Mouse (Mus musculus) neural tube, embryonic 14.5 days (tissue): ENCODE data around the gene Foxc2. TPM values are rescaled to one million over a fixed set of nuclear protein-coding genes. Genes with fewer than 3 reads are reported as not detected.

Source experiments
- ATAC-seq: fragments of 200-750 bp; cut with Nextera tagmentation; 2 replicates; pipeline ENCODE4 v1.8.0; 2017; ENCODE audit warnings: low read depth, mild to moderate bottlenecking, moderate TSS enrichment, moderate library complexity
- H3K27ac ChIP-seq: fragments of 300-500 bp; sonication (generic); 2 replicates; pipeline ENCODE4 v1.5.1; 2014; ENCODE audit warnings: low read depth, mild to moderate bottlenecking, control low read depth, low read length, moderate library complexity, mixed read lengths
- H3K27me3 ChIP-seq: fragments of 300-500 bp; sonication (generic); 2 replicates; pipeline ENCODE4 v1.6.1; 2014; ENCODE audit warnings: low read length; ENCODE audit not compliant: control insufficient read depth, insufficient read depth
- H3K36me3 ChIP-seq: fragments of 300-500 bp; sonication (generic); 2 replicates; pipeline ENCODE4 v1.6.1; 2014; ENCODE audit warnings: low read length, mixed read lengths; ENCODE audit not compliant: control insufficient read depth, insufficient read depth
- H3K4me1 ChIP-seq: fragments of 300-500 bp; sonication (generic); 2 replicates; pipeline ENCODE4 v1.6.1; 2014; ENCODE audit warnings: low read length; ENCODE audit not compliant: control insufficient read depth, insufficient read depth
- H3K4me2 ChIP-seq: fragments of 300-500 bp; sonication (generic); 2 replicates; pipeline ENCODE4 v1.6.1; 2014; ENCODE audit warnings: mild to moderate bottlenecking, low read depth, low read length, control low read depth
- H3K4me3 ChIP-seq: fragments of 300-500 bp; sonication (generic); 2 replicates; pipeline ENCODE4 v1.5.1; 2014; ENCODE audit warnings: low read depth, low read length, control low read depth, mixed read lengths
- H3K9ac ChIP-seq: fragments of 300-500 bp; sonication (generic); replicated peaks from 2 replicates; pipeline ENCODE4 v1.6.1; 2014; ENCODE audit warnings: low read depth, mild to moderate bottlenecking, control low read depth, low read length, mixed read lengths
- H3K9me3 ChIP-seq: fragments of 300-500 bp; sonication (generic); 2 replicates; pipeline ENCODE4 v1.6.1; 2016; ENCODE audit warnings: low read length; ENCODE audit not compliant: control insufficient read depth
- WGBS: fragments of 180-500 bp; shearing (Covaris S2); extraction: QIAGEN DNeasy Blood & Tissue Kit; methylation state at CpG from one replicate; pipeline ENCODE4 v1.1.7; 2014; 5-methylcytosine and 5-hydroxymethylcytosine counted together
- polyA plus RNA-seq: library from polyadenylated mRNA; unstranded; fragments of >200 nt; fragmentation: Nextera tagmentation; extraction: Ambion mirVana; gene quantifications from 2 replicates; pipeline ENCODE4 v1.2.1, GENCODE M21; 2014

Foxc2 gene
- polyA plus RNA-seq, 1 experiment from 2014 or later: 0.16 TPM

GRCm38 (mm10) chr8:121092141-121092540 lies 23.8 kb upstream of the Foxc2 start:
- Histone ChIP-seq H3K27ac (no peak overlapping the region), H3K9me3 (no peaks in the 10 kb centered on the region), H3K4me3 (no peak overlapping the region), H3K4me1 (no peaks in the 10 kb centered on the region), H3K36me3 (peaks cover 1% of the 10 kb centered on the region; the same call in 1 of the 2 replicates), H3K4me2 (no peak overlapping the region), H3K27me3 (peaks cover 52% of the 10 kb centered on the region), H3K9ac (no peak overlapping the region)
- WGBS: 36% methylated on average over 6 of the region's 6 CpGs
- ATAC-seq: peak; percentile 28; the same call in 1 of the 2 replicates

- no peak overlapping the region for H3K9ac ChIP-seq
- H3K4me3 ChIP-seq: no peak overlapping the region
- no peak overlapping the region for H3K4me2 ChIP-seq
- no peak overlapping the region for H3K27ac ChIP-seq
- peaks cover 6% of the 10 kb centered on the region; the same call in 1 of the 2 replicates for H3K36me3 ChIP-seq
- H3K4me1 ChIP-seq: no peaks in the 10 kb centered on the region
- peaks cover 48% of the 10 kb centered on the region for H3K27me3 ChIP-seq
- ATAC-seq: peak; percentile 41
- no peaks in the 10 kb centered on the region for H3K9me3 ChIP-seq
- WGBS: 3% methylated on average over 16 of the region's 16 CpGs
Measured at GRCm38 (mm10) chr8:121092627-121093026, 23.3 kb upstream of the Foxc2 start.

- H3K27me3 ChIP-seq: peaks cover 43% of the 10 kb centered on the region
Measured at GRCm38 (mm10) chr8:121093496-121093895, 22.5 kb upstream of the Foxc2 start.

GRCm38 (mm10) chr8:121104049-121104818 lies 11.7 kb upstream of the Foxc2 start:
- no peak overlapping the region for H3K4me2 ChIP-seq
- no peak overlapping the region for H3K27ac ChIP-seq
- 52% methylated on average over 17 of the region's 17 CpGs for WGBS
- no peak overlapping the region for H3K4me3 ChIP-seq
- no peaks in the 10 kb centered on the region for H3K9me3 ChIP-seq
- H3K9ac ChIP-seq: no peak overlapping the region
- H3K27me3 ChIP-seq: no peaks in the 10 kb centered on the region
- 0 out of 2 replicates have a peak, but pooled peaks cover 5% of the 10 kb centered on the region for H3K4me1 ChIP-seq
- peak; percentile 18; the same call in 1 of the 2 replicates for ATAC-seq
- H3K36me3 ChIP-seq: peaks cover 23% of the 10 kb centered on the region

More at GRCm38 (mm10) chr8:121093496-121093895, 22.5 kb upstream of the Foxc2 start:
- no peak for ATAC-seq
- Histone ChIP-seq H3K4me1 (no peaks in the 10 kb centered on the region), H3K4me3 (no peak overlapping the region), H3K9me3 (no peaks in the 10 kb centered on the region), H3K36me3 (peaks cover 6% of the 10 kb centered on the region; the same call in 1 of the 2 replicates), H3K4me2 (no peak overlapping the region), H3K27ac (no peak overlapping the region), H3K9ac (no peak overlapping the region)
- 56% methylated on average over 6 of the region's 6 CpGs for WGBS

- peak within 1 kb of the TSS; percentile 84 for H3K4me2 ChIP-seq
- peak within 1 kb of the TSS; percentile 84 for H3K4me3 ChIP-seq
- H3K9ac ChIP-seq: peak within 1 kb of the TSS; percentile 87
- ATAC-seq: peak; percentile 93
- H3K9me3 ChIP-seq: no peaks in the 10 kb centered on the region
- 2% methylated on average over 75 of the region's 75 CpGs for WGBS
- 0 out of 2 replicates have a peak, but pooled peaks cover 13% of the 10 kb centered on the region for H3K36me3 ChIP-seq
- H3K27me3 ChIP-seq: peaks cover 3% of the 10 kb centered on the region; the same call in 1 of the 2 replicates
- 0 out of 2 replicates have a peak, but pooled peaks cover 5% of the 10 kb centered on the region for H3K4me1 ChIP-seq
- H3K27ac ChIP-seq: peak within 1 kb of the TSS; percentile 89
Measured at GRCm38 (mm10) chr8:121107668-121108656, 8.0 kb upstream of the Foxc2 start, which contains the start of gene Mthfsd. Gene Mthfsd, minus strand, starts transcription at chr8:121108392.

- Histone ChIP-seq H3K9me3 (no peaks in the 10 kb centered on the region), H3K27ac (no peak overlapping the region; the same call in 1 of the 2 replicates), H3K4me2 (peak overlapping the region; percentile 84), H3K36me3 (0 out of 2 replicates have a peak, but pooled peaks cover 13% of the 10 kb centered on the region), H3K4me1 (0 out of 2 replicates have a peak, but pooled peaks cover 5% of the 10 kb centered on the region), H3K27me3 (peaks cover 6% of the 10 kb centered on the region), H3K4me3 (peak overlapping the region; percentile 84), H3K9ac (peak overlapping the region; percentile 87)
- WGBS: 14% methylated on average over 5 of the region's 5 CpGs
- ATAC-seq: no peak
Measured at GRCm38 (mm10) chr8:121108657-121109056, 7.3 kb upstream of the Foxc2 start.

GRCm38 (mm10) chr8:121111145-121111907 lies 4.6 kb upstream of the Foxc2 start:
- 54% methylated on average over 7 of the region's 7 CpGs for WGBS
- Histone ChIP-seq H3K4me2 (no peak overlapping the region), H3K4me1 (peaks cover 7% of the 10 kb centered on the region; the same call in 1 of the 2 replicates), H3K4me3 (no peak overlapping the region), H3K27ac (no peak overlapping the region), H3K9ac (no peak overlapping the region), H3K36me3 (no peaks in the 10 kb centered on the region), H3K27me3 (peaks cover 28% of the 10 kb centered on the region), H3K9me3 (no peaks in the 10 kb centered on the region)
- no peak for ATAC-seq

- Histone ChIP-seq H3K4me2 (no peak overlapping the region), H3K27ac (no peak overlapping the region), H3K9me3 (no peaks in the 10 kb centered on the region), H3K4me1 (peaks cover 4% of the 10 kb centered on the region; the same call in 1 of the 2 replicates), H3K36me3 (no peaks in the 10 kb centered on the region), H3K4me3 (no peak overlapping the region), H3K9ac (no peak overlapping the region), H3K27me3 (peaks cover 44% of the 10 kb centered on the region)
- ATAC-seq: peak; percentile 30
- WGBS: 1% methylated on average over 21 of the region's 21 CpGs
Measured at GRCm38 (mm10) chr8:121113261-121113660, 2.7 kb upstream of the Foxc2 start.
